Mouse (Mus musculus) midbrain, embryonic 16.5 days (tissue): Measurements from ENCODE around the gene Dcun1d3. TPM values are rescaled to one million over a fixed set of nuclear protein-coding genes. Genes with fewer than 3 reads are reported as not detected.

ENCODE experiments used
- ATAC-seq: fragments of 200-750 bp; cut with Nextera tagmentation; 2 replicates; pipeline ENCODE4 v1.8.0; 2017; ENCODE audit warnings: moderate TSS enrichment
- H3K27ac ChIP-seq: fragments of 300-500 bp; sonication (generic); 2 replicates; pipeline ENCODE4 v1.5.1; 2014; ENCODE audit warnings: mild to moderate bottlenecking, low read length, mixed read lengths
- H3K27me3 ChIP-seq: fragments of 300-500 bp; sonication (generic); 2 replicates; pipeline ENCODE4 v1.6.1; 2014; ENCODE audit warnings: low read depth, low read length, mixed read lengths; ENCODE audit not compliant: control insufficient read depth, insufficient read depth
- H3K36me3 ChIP-seq: fragments of 300-500 bp; sonication (generic); 2 replicates; pipeline ENCODE4 v1.6.1; 2014; ENCODE audit warnings: mild to moderate bottlenecking, low read length, moderate library complexity, mixed read lengths; ENCODE audit not compliant: control insufficient read depth, insufficient read depth
- H3K4me1 ChIP-seq: fragments of 300-500 bp; sonication (generic); 2 replicates; pipeline ENCODE4 v1.6.1; 2014; ENCODE audit warnings: mild to moderate bottlenecking, low read length, mixed read lengths; ENCODE audit not compliant: control insufficient read depth, insufficient read depth
- H3K4me2 ChIP-seq: fragments of 300-500 bp; sonication (generic); 2 replicates; pipeline ENCODE4 v1.6.1; 2014; ENCODE audit warnings: mild to moderate bottlenecking, low read length, mixed read lengths
- H3K4me3 ChIP-seq: fragments of 300-500 bp; sonication (generic); 2 replicates; pipeline ENCODE4 v1.5.1; 2014; ENCODE audit warnings: low read depth, mild to moderate bottlenecking, low read length, moderate library complexity, mixed read lengths
- H3K9ac ChIP-seq: fragments of 300-500 bp; sonication (generic); 2 replicates; pipeline ENCODE4 v1.6.1; 2014; ENCODE audit warnings: low read depth, low read length, mixed read lengths
- H3K9me3 ChIP-seq: fragments of 300-500 bp; sonication (generic); replicated peaks from 2 replicates; pipeline ENCODE4 v1.6.1; 2014; ENCODE audit warnings: mild to moderate bottlenecking, low read length, mixed read lengths; ENCODE audit not compliant: control insufficient read depth, poor library complexity, severe bottlenecking
- WGBS: fragments of 180-500 bp; shearing (Covaris S2); extraction: QIAGEN DNeasy Blood & Tissue Kit; methylation state at CpG from one replicate; pipeline ENCODE4 v1.1.7; 2014; 5-methylcytosine and 5-hydroxymethylcytosine counted together
- polyA plus RNA-seq: library from polyadenylated mRNA; unstranded; fragments of >200 nt; fragmentation: Nextera tagmentation; extraction: Ambion mirVana; gene quantifications from 2 replicates; pipeline ENCODE4 v1.2.1, GENCODE M21; 2015

Dcun1d3 gene
- polyA plus RNA-seq, 1 experiment from 2014 or later = 19.1 TPM

GRCm38 (mm10) chr7:119850737-119851136 lies 45.4 kb downstream of the Dcun1d3 start:
- 84% methylated on average over 5 of the region's 5 CpGs for WGBS
- no peaks in the 10 kb centered on the region for H3K9me3 ChIP-seq
- H3K4me2 ChIP-seq = no peak overlapping the region
- no peak for ATAC-seq
- H3K27ac ChIP-seq = no peak overlapping the region
- no peaks in the 10 kb centered on the region for H3K27me3 ChIP-seq
- H3K9ac ChIP-seq = no peak overlapping the region
- no peak overlapping the region for H3K4me3 ChIP-seq
- no peaks in the 10 kb centered on the region for H3K4me1 ChIP-seq
- no peaks in the 10 kb centered on the region for H3K36me3 ChIP-seq

- ATAC-seq = peak; percentile 54; the same call in 1 of the 2 replicates
- Histone ChIP-seq H3K4me2 (no peak overlapping the region), H3K4me1 (no peaks in the 10 kb centered on the region), H3K9me3 (no peaks in the 10 kb centered on the region), H3K36me3 (no peaks in the 10 kb centered on the region), H3K27ac (no peak overlapping the region), H3K9ac (no peak overlapping the region), H3K27me3 (no peaks in the 10 kb centered on the region), H3K4me3 (no peak overlapping the region)
- 0% methylated on average over 1 of the region's 1 CpGs for WGBS
These were observed 47.0 kb downstream of the Dcun1d3 start for GRCm38 (mm10) chr7:119849096-119849495.

- no peak overlapping the region for H3K9ac ChIP-seq
- no peak overlapping the region for H3K4me3 ChIP-seq
- no peak overlapping the region for H3K4me2 ChIP-seq
- H3K9me3 ChIP-seq = no peaks in the 10 kb centered on the region
- no peak overlapping the region for H3K27ac ChIP-seq
- no peaks in the 10 kb centered on the region for H3K4me1 ChIP-seq
- no peaks in the 10 kb centered on the region for H3K27me3 ChIP-seq
- no peaks in the 10 kb centered on the region for H3K36me3 ChIP-seq
- 95% methylated on average over 2 of the region's 2 CpGs for WGBS
- ATAC-seq = no peak
These were observed 48.7 kb downstream of the Dcun1d3 start for GRCm38 (mm10) chr7:119847396-119847795.

- Histone ChIP-seq H3K4me3 (no peak overlapping the region), H3K4me2 (no peak overlapping the region), H3K9me3 (no peaks in the 10 kb centered on the region), H3K9ac (no peak overlapping the region), H3K4me1 (no peaks in the 10 kb centered on the region), H3K27ac (no peak overlapping the region), H3K36me3 (no peaks in the 10 kb centered on the region; the same call in 1 of the 2 replicates), H3K27me3 (no peaks in the 10 kb centered on the region)
- WGBS = 93% methylated on average over 2 of the region's 2 CpGs
- no peak for ATAC-seq
These were observed 50.6 kb downstream of the Dcun1d3 start for GRCm38 (mm10) chr7:119845541-119845940.

- no peak for ATAC-seq
- WGBS = 93% methylated on average over 4 of the region's 4 CpGs
These were observed 54.2 kb downstream of the Dcun1d3 start for GRCm38 (mm10) chr7:119841820-119842449.

GRCm38 (mm10) chr7:119835996-119836777 lies 59.9 kb downstream of the Dcun1d3 start:
- 98% methylated on average over 4 of the region's 4 CpGs for WGBS
- Histone ChIP-seq H3K9ac (no peak overlapping the region), H3K9me3 (no peaks in the 10 kb centered on the region), H3K27me3 (no peaks in the 10 kb centered on the region), H3K36me3 (no peaks in the 10 kb centered on the region; the same call in 1 of the 2 replicates), H3K4me2 (no peak overlapping the region), H3K27ac (no peak overlapping the region), H3K4me3 (no peak overlapping the region), H3K4me1 (no peaks in the 10 kb centered on the region)
- no peak for ATAC-seq

More at GRCm38 (mm10) chr7:119841820-119842449, 54.2 kb downstream of the Dcun1d3 start:
- Histone ChIP-seq H3K4me2 (no peak overlapping the region), H3K27ac (no peak overlapping the region), H3K27me3 (no peaks in the 10 kb centered on the region), H3K9me3 (no peaks in the 10 kb centered on the region), H3K4me3 (no peak overlapping the region), H3K9ac (no peak overlapping the region), H3K36me3 (no peaks in the 10 kb centered on the region; the same call in 1 of the 2 replicates), H3K4me1 (no peaks in the 10 kb centered on the region)

GRCm38 (mm10) chr7:119835371-119835770 lies 60.7 kb downstream of the Dcun1d3 start:
- H3K4me2 ChIP-seq = no peak overlapping the region
- H3K27me3 ChIP-seq = no peaks in the 10 kb centered on the region

GRCm38 (mm10) chr7:119808723-119809122 lies 87.4 kb downstream of the Dcun1d3 start:
- Histone ChIP-seq H3K36me3 (no peaks in the 10 kb centered on the region), H3K27me3 (no peaks in the 10 kb centered on the region), H3K9me3 (no peaks in the 10 kb centered on the region), H3K4me3 (no peak overlapping the region), H3K4me2 (no peak overlapping the region), H3K27ac (no peak overlapping the region), H3K9ac (no peak overlapping the region), H3K4me1 (no peaks in the 10 kb centered on the region)
- no peak for ATAC-seq
- 92% methylated on average over 3 of the region's 3 CpGs for whole genome bisulfite sequencing

More at GRCm38 (mm10) chr7:119835371-119835770, 60.7 kb downstream of the Dcun1d3 start:
- whole genome bisulfite sequencing = 100% methylated on average over 1 of the region's 1 CpGs
- no peaks in the 10 kb centered on the region for H3K4me1 ChIP-seq
- H3K27ac ChIP-seq = no peak overlapping the region
- no peak overlapping the region for H3K9ac ChIP-seq
- no peaks in the 10 kb centered on the region; the same call in 1 of the 2 replicates for H3K36me3 ChIP-seq
- H3K4me3 ChIP-seq = no peak overlapping the region
- ATAC-seq = no peak
- no peaks in the 10 kb centered on the region for H3K9me3 ChIP-seq

- no peaks in the 10 kb centered on the region for H3K27me3 ChIP-seq
- H3K27ac ChIP-seq = no peak overlapping the region
- H3K4me2 ChIP-seq = no peak overlapping the region
- no peak overlapping the region for H3K9ac ChIP-seq
- H3K4me3 ChIP-seq = no peak overlapping the region
- ATAC-seq = no peak
- no peaks in the 10 kb centered on the region for H3K9me3 ChIP-seq
- WGBS = 96% methylated on average over 5 of the region's 5 CpGs
- no peaks in the 10 kb centered on the region for H3K36me3 ChIP-seq
- H3K4me1 ChIP-seq = no peaks in the 10 kb centered on the region
These were observed 88.7 kb downstream of the Dcun1d3 start for GRCm38 (mm10) chr7:119807396-119807795.
